Mouse (Mus musculus) liver, embryonic 15.5 days (tissue): ENCODE results near the gene Apba1. TPM values are rescaled to one million over a fixed set of nuclear protein-coding genes. Genes with fewer than 3 reads are reported as not detected.

Experiments used
- ATAC-seq: fragments of 200-750 bp; cut with Nextera tagmentation; 2 replicates; pipeline ENCODE4 v1.8.0; 2017; ENCODE audit warnings: moderate number of reproducible peaks, mild to moderate bottlenecking, moderate library complexity; ENCODE audit not compliant: insufficient read depth
- H3K27ac ChIP-seq: fragments of 300-500 bp; sonication (generic); replicated peaks from 2 replicates; pipeline ENCODE4 v1.5.1; 2015; ENCODE audit warnings: mild to moderate bottlenecking, inconsistent platforms
- H3K27me3 ChIP-seq: fragments of 300-500 bp; sonication (generic); 2 replicates; pipeline ENCODE4 v1.6.1; 2015; ENCODE audit warnings: mild to moderate bottlenecking, inconsistent platforms
- H3K36me3 ChIP-seq: fragments of 300-500 bp; sonication (generic); replicated peaks from 2 replicates; pipeline ENCODE4 v1.6.1; 2015; ENCODE audit warnings: moderate library complexity, mild to moderate bottlenecking, inconsistent platforms
- H3K4me1 ChIP-seq: fragments of 300-500 bp; sonication (generic); replicated peaks from 2 replicates; pipeline ENCODE4 v1.6.1; 2015; ENCODE audit warnings: inconsistent platforms
- H3K4me2 ChIP-seq: fragments of 300-500 bp; sonication (generic); 2 replicates; pipeline ENCODE4 v1.6.1; 2015; ENCODE audit warnings: moderate library complexity, mild to moderate bottlenecking, inconsistent platforms
- H3K4me3 ChIP-seq: fragments of 300-500 bp; sonication (generic); replicated peaks from 2 replicates; pipeline ENCODE4 v1.5.1; 2015; ENCODE audit warnings: mild to moderate bottlenecking, inconsistent platforms
- H3K9ac ChIP-seq: fragments of 300-500 bp; sonication (generic); 2 replicates; pipeline ENCODE4 v1.6.1; 2015; ENCODE audit warnings: moderate library complexity, mild to moderate bottlenecking, inconsistent platforms
- H3K9me3 ChIP-seq: fragments of 300-500 bp; sonication (generic); replicated peaks from 2 replicates; pipeline ENCODE4 v1.6.1; 2016; ENCODE audit warnings: inconsistent platforms
- WGBS: fragments of 180-500 bp; shearing (Covaris S2); methylation state at CpG from one replicate; pipeline ENCODE4 v1.1.7; 2015; ENCODE audit warnings: mixed read lengths; ENCODE audit not compliant: insufficient replicate concordance; 5-methylcytosine and 5-hydroxymethylcytosine counted together
- polyA plus RNA-seq: library from polyadenylated mRNA; unstranded; fragments of >200 nt; fragmentation: Nextera tagmentation; extraction: Ambion mirVana; gene quantifications from 2 replicates; pipeline ENCODE4 v1.2.1, GENCODE M21; 2015

Apba1 gene
- polyA plus RNA-seq, 1 experiment from 2014 or later: 0.07 TPM

GRCm38 (mm10) chr19:23960275-23960674, 201.6 kb downstream of the Apba1 start:
- ATAC-seq: no peak
- Histone ChIP-seq H3K4me2 (no peak overlapping the region), H3K27me3 (no peaks in the 10 kb centered on the region), H3K9ac (no peak overlapping the region), H3K4me3 (no peak overlapping the region), H3K36me3 (no peaks in the 10 kb centered on the region), H3K9me3 (no peaks in the 10 kb centered on the region), H3K4me1 (no peaks in the 10 kb centered on the region), H3K27ac (no peak overlapping the region)
- 41% methylated on average over 3 of the region's 3 CpGs for WGBS

GRCm38 (mm10) chr19:23960831-23961447, 202.3 kb downstream of the Apba1 start:
- WGBS: 62% methylated on average over 6 of the region's 6 CpGs
- Histone ChIP-seq H3K9ac (no peak overlapping the region), H3K27me3 (no peaks in the 10 kb centered on the region)

GRCm38 (mm10) chr19:23961516-23961915, 202.8 kb downstream of the Apba1 start:
- H3K4me1 ChIP-seq: no peaks in the 10 kb centered on the region
- H3K9me3 ChIP-seq: no peaks in the 10 kb centered on the region
- no peak overlapping the region for H3K4me3 ChIP-seq
- H3K27ac ChIP-seq: no peak overlapping the region
- no peak for ATAC-seq
- no peak overlapping the region for H3K4me2 ChIP-seq
- no peak overlapping the region for H3K9ac ChIP-seq
- no peaks in the 10 kb centered on the region for H3K36me3 ChIP-seq
- H3K27me3 ChIP-seq: no peaks in the 10 kb centered on the region
- WGBS: 3% methylated on average over 8 of the region's 8 CpGs

More at GRCm38 (mm10) chr19:23960831-23961447, 202.3 kb downstream of the Apba1 start:
- ATAC-seq: no peak
- no peak overlapping the region for H3K4me3 ChIP-seq
- no peak overlapping the region for H3K4me2 ChIP-seq
- no peaks in the 10 kb centered on the region for H3K9me3 ChIP-seq
- H3K4me1 ChIP-seq: no peaks in the 10 kb centered on the region
- no peak overlapping the region for H3K27ac ChIP-seq
- H3K36me3 ChIP-seq: no peaks in the 10 kb centered on the region

GRCm38 (mm10) chr19:23964401-23964910, 205.8 kb downstream of the Apba1 start:
- Histone ChIP-seq H3K27me3 (no peaks in the 10 kb centered on the region), H3K4me1 (no peaks in the 10 kb centered on the region), H3K36me3 (no peaks in the 10 kb centered on the region), H3K9ac (no peak overlapping the region), H3K4me3 (no peak overlapping the region), H3K27ac (no peak overlapping the region), H3K9me3 (no peaks in the 10 kb centered on the region), H3K4me2 (no peak overlapping the region)
- ATAC-seq: no peak
- 54% methylated on average over 10 of the region's 10 CpGs for WGBS

- Histone ChIP-seq H3K36me3 (no peaks in the 10 kb centered on the region), H3K27me3 (no peaks in the 10 kb centered on the region), H3K9me3 (no peaks in the 10 kb centered on the region), H3K4me3 (no peak overlapping the region), H3K9ac (no peak overlapping the region), H3K4me1 (no peaks in the 10 kb centered on the region), H3K27ac (no peak overlapping the region), H3K4me2 (no peak overlapping the region)
- ATAC-seq: no peak
- WGBS: 69% methylated on average over 9 of the region's 9 CpGs
These were observed 207.7 kb downstream of the Apba1 start for GRCm38 (mm10) chr19:23966376-23966775.

- Histone ChIP-seq H3K4me2 (no peak overlapping the region), H3K9me3 (no peaks in the 10 kb centered on the region), H3K36me3 (no peaks in the 10 kb centered on the region), H3K4me3 (no peak overlapping the region), H3K4me1 (no peaks in the 10 kb centered on the region), H3K27ac (no peak overlapping the region), H3K27me3 (no peaks in the 10 kb centered on the region), H3K9ac (no peak overlapping the region)
- no peak for ATAC-seq
- 37% methylated on average over 2 of the region's 2 CpGs for WGBS
These were observed 208.5 kb downstream of the Apba1 start for GRCm38 (mm10) chr19:23967156-23967555.

GRCm38 (mm10) chr19:23968125-23968861, 209.6 kb downstream of the Apba1 start:
- no peak for ATAC-seq
- H3K36me3 ChIP-seq: no peaks in the 10 kb centered on the region
- 58% methylated on average over 5 of the region's 5 CpGs for WGBS
- H3K27ac ChIP-seq: no peak overlapping the region
- no peak overlapping the region for H3K9ac ChIP-seq
- H3K4me3 ChIP-seq: no peak overlapping the region
- H3K4me1 ChIP-seq: no peaks in the 10 kb centered on the region
- H3K4me2 ChIP-seq: no peak overlapping the region
- H3K27me3 ChIP-seq: no peaks in the 10 kb centered on the region
- no peaks in the 10 kb centered on the region for H3K9me3 ChIP-seq

GRCm38 (mm10) chr19:23968862-23969225, 210.2 kb downstream of the Apba1 start:
- H3K4me3 ChIP-seq: no peak overlapping the region
- ATAC-seq: no peak
- no peaks in the 10 kb centered on the region for H3K4me1 ChIP-seq
- H3K9me3 ChIP-seq: no peaks in the 10 kb centered on the region
- no peak overlapping the region for H3K27ac ChIP-seq
- H3K36me3 ChIP-seq: no peaks in the 10 kb centered on the region
- H3K4me2 ChIP-seq: no peak overlapping the region
- H3K9ac ChIP-seq: no peak overlapping the region
- H3K27me3 ChIP-seq: no peaks in the 10 kb centered on the region
- WGBS: 53% methylated on average over 2 of the region's 2 CpGs

GRCm38 (mm10) chr19:23970374-23970773, 211.7 kb downstream of the Apba1 start:
- Histone ChIP-seq H3K9ac (no peak overlapping the region), H3K4me3 (no peak overlapping the region), H3K4me2 (no peak overlapping the region), H3K27ac (no peak overlapping the region), H3K36me3 (no peaks in the 10 kb centered on the region), H3K27me3 (no peaks in the 10 kb centered on the region), H3K9me3 (no peaks in the 10 kb centered on the region), H3K4me1 (no peaks in the 10 kb centered on the region)
- WGBS: 74% methylated on average over 3 of the region's 3 CpGs
- ATAC-seq: no peak

GRCm38 (mm10) chr19:23971391-23971790, 212.7 kb downstream of the Apba1 start:
- no peaks in the 10 kb centered on the region for H3K27me3 ChIP-seq
- WGBS: 82% methylated on average over 7 of the region's 7 CpGs
- no peak overlapping the region for H3K9ac ChIP-seq
- no peaks in the 10 kb centered on the region for H3K36me3 ChIP-seq
- H3K27ac ChIP-seq: no peak overlapping the region
- no peak overlapping the region for H3K4me3 ChIP-seq
- no peaks in the 10 kb centered on the region for H3K9me3 ChIP-seq
- ATAC-seq: no peak
- no peak overlapping the region for H3K4me2 ChIP-seq
- H3K4me1 ChIP-seq: no peaks in the 10 kb centered on the region

- H3K27ac ChIP-seq: no peak overlapping the region
- ATAC-seq: no peak
- no peaks in the 10 kb centered on the region for H3K27me3 ChIP-seq
- no peaks in the 10 kb centered on the region for H3K9me3 ChIP-seq
- H3K4me3 ChIP-seq: no peak overlapping the region
- WGBS: 62% methylated on average over 16 of the region's 16 CpGs
- no peaks in the 10 kb centered on the region for H3K4me1 ChIP-seq
- H3K36me3 ChIP-seq: no peaks in the 10 kb centered on the region
- no peak overlapping the region for H3K9ac ChIP-seq
- no peak overlapping the region for H3K4me2 ChIP-seq
These were observed 214.4 kb downstream of the Apba1 start for GRCm38 (mm10) chr19:23972881-23973649.
